Mouse (Mus musculus) inflammation-experienced regulatory T-cells, adult 6 months (primary cell): ENCODE measurements around the gene Mipol1. TPM values are rescaled to one million over a fixed set of nuclear protein-coding genes. Genes with fewer than 3 reads are reported as not detected.
"Not testable (repeated sequence)": the region's sequence is repeated elsewhere in the genome, so short reads cannot be mapped to it uniquely, and the experiment has no call there.

ENCODE experiments used
- ATAC-seq: one replicate; pipeline ENCODE4 v1.8.0; 2017
- polyA plus RNA-seq, 3 experiments: library from polyadenylated mRNA; unstranded; fragments of 100-300 nt; shearing (Covaris generic); gene quantifications; one replicate each; pipeline ENCODE4 v1.2.1; 2017

Gene Mipol1
- polyA plus RNA-seq, 3 experiments from 2014 or later = 6.7 to 17.1 (median 13.9) TPM

GRCm38 (mm10) chr12:57428767-57429166 lies 198.5 kb downstream of the Mipol1 start:
- no peak for ATAC-seq

DNA sequence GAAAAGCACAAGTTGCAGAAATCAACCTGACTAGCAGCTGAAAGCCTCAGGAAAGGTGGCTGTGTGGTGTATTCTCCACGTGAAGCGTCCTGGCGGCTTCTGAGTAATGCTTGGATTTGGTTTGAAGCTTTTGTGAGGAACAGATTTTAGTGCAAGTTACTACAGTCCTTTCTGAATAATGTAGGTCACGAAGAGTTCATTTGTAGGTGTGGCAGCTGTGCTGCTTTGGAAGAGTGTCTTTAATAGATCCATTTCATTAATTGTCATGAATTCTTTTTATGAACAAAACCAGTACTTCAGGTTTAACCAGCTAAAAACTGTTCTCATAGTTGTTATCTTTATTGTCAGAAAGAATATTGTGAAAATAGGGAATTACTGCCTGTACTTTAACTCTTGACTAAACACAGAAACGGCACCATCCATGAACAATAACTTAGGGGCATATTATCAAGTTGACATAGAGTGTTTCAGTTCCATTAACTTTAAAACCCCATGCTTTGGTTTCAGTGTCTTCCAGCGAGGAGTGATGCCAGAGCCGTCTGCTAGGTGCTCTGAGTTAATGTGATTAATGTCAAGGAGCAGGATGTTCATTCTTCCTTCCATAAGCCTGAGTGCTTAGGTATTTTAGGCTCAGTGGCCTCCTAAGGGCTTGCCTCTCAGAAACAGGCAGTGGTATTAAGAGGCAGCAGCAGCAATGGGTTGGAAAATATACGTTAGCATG lies 206.9 kb downstream of the Mipol1 start:
- ATAC-seq = not testable (repeated sequence)

- no peak for ATAC-seq
Measured at GRCm38 (mm10) chr12:57444281-57444903, 214.2 kb downstream of the Mipol1 start.

- ATAC-seq = no peak
Measured at GRCm38 (mm10) chr12:57447331-57447730, 217.1 kb downstream of the Mipol1 start.

DNA sequence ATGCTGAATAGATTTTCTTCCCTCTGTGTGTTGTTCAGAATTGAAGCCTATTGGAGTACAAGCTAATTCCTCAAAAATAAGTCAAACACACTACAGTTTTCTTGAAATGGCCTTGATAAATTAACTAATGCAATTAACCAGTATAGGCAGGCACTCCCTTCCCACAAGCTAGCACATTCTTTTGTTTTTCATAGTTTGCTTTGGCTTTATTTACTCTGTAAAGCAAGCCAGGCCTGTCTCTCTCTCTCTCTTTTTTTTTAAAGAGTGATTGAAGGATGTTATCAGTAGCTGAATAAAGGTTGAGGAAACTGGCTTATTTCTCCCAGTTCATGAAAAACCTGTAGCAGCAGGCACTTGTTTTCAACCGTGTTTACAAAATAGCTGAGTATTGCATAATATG lies 219.1 kb downstream of the Mipol1 start:
- no peak for ATAC-seq

- ATAC-seq = no peak
Measured at GRCm38 (mm10) chr12:57450017-57450583, 219.9 kb downstream of the Mipol1 start.

- ATAC-seq = no peak
Measured at GRCm38 (mm10) chr12:57456911-57457310, 226.7 kb downstream of the Mipol1 start.

GRCm38 (mm10) chr12:57457339-57457738 lies 227.1 kb downstream of the Mipol1 start:
- ATAC-seq = no peak

DNA sequence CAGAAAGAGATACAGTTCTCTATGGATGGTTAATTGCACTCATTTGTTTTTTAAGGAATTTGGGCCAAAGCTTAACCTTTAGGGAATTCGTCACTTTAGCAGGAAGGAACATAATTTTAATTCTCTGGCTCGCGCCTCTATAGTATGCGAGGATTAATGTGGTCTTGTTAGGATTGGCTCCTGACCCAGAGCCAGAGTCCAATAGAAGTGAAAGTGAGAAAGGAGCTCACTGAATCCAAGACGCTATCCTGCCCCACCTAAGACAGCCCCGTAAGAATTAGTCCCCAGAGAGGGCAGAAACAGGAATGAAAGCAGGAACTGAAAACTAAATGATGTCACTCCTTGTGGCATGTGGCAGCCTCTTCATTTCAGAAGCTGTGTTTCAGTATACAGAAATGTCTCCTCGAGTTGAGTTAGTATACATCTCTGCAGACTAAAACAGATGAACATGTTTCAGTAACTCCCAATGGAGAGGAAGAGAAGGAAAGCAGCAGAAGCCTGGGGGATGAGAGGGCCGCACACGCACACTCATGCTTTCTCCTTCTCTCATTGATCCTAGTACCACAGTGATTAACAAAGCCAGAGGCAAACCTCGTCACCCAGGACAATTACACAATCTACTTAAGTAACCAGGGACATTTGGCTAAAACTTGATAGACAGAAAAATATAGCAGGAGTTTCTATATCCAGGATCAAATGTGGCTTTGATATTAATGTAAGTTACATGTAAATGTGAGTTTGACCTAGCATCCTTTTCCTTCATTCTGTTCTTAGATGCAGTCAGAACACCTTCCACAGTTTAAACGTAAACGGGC lies 234.5 kb downstream of the Mipol1 start:
- ATAC-seq = no peak

GRCm38 (mm10) chr12:57471786-57472185 lies 241.6 kb downstream of the Mipol1 start:
- ATAC-seq = no peak

DNA sequence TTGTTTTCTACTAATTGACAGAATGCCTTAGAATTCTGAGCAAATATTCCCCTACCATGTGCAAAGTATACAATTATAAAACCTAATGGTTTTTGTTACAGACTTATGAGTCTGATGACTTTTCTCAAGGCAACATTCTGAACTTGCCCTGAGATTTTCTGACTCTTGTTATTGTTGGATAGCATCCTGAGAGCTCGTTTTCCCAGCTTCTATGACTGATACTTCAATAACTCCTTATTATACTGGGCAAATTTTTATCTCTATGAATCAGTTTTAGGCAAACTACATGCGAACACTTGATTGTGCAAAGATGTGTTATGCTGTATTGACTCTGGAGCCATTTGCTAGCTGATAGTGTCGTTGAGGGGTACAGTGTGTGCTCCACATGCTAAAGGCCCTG lies 246.6 kb downstream of the Mipol1 start:
- ATAC-seq = no peak

DNA sequence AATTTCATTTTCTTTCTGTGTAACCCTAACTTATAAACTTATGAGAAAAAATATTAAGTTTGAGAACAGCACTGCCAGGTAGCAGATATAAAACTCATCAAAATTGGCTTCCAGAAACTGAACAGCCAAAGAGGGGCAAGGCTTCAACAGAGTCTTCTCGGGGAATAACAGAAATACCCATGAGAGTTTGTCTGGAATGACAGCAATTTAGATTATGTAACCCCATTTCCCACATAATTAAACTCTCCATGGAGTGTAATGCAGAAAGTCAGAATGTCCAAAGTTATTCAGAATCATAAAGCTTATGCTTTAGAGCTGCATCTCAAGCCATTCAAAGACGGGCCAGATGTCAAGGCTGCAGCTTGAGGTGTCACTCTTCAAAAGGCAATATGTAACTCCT lies 251.6 kb downstream of the Mipol1 start:
- ATAC-seq = no peak

DNA sequence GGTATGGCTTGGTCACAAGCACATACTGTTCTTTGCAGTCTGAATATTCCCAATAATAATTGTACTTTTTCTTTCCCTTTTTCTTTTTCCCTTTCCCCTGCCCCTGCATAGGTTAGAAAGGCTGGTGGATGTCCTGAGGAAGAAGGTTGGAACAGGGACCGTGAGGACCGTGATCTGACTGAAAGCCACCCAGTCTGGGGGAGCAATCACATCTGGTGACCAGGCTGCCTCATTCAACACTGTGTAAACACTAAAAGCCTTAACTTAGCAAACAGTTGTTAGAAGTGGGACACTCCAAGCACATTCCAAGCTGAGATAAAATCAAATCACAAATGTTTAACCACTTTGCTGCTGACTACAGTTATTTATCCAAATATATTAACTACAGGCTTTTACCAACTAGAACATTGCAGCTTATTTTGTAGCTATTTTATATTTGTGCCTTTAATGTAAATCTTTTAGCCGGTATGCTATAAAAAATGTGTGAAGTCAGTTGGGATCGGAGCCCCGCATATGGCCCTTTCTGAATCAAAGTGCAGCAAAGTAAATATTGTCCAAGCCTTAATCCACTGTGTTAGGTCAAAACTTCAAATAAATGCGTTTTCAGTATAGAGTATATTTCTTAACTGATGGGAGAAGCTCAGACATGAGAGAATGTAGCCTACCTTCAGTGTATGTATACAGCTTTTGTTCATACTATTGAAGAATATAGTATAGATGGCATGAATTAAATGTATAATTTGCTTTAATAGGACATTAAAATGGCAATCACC lies 266.3 kb downstream of the Mipol1 start:
- no peak for ATAC-seq

GRCm38 (mm10) chr12:57500246-57500645 lies 270.0 kb downstream of the Mipol1 start:
- no peak for ATAC-seq

DNA sequence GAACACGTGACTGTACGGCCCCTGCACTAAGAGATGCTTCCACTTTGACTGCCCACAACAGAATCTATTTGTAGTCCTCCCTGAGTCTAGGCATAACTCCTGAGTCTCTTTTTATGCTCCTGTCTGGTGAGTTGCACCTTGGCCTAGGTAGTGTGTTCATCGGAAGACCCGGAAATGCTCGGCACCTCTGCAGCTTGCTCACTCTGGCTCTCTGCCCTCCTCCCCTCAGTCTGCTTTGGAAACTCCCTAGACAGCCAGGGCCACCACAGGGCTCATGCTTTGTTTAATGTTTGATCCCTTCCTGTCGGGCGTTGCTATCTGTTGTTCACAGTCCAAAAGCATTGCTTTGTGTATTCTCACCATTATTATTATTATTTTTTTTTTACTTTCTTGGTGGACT lies 275.1 kb downstream of the Mipol1 start:
- ATAC-seq = no peak

GRCm38 (mm10) chr12:57508938-57509337 lies 278.7 kb downstream of the Mipol1 start:
- no peak for ATAC-seq

DNA sequence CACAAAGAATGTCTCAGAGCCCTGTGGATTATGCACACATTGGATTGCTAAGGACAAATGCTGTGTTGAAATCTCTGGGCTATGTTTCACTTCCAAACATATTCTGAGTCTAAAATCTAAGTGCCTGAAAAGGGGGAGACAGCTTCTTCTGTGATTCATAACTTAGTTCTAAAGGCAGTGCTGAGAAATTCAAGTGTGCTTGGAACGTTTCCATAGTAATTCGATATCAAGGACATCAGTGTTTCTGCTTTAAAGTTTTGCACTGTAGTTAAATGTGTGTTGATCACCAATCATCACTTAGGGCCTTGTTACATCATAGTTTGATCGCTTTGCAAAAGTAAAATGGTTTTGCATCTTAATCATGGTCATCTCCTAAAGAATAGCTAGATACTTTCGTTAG lies 279.5 kb downstream of the Mipol1 start:
- ATAC-seq = no peak

DNA sequence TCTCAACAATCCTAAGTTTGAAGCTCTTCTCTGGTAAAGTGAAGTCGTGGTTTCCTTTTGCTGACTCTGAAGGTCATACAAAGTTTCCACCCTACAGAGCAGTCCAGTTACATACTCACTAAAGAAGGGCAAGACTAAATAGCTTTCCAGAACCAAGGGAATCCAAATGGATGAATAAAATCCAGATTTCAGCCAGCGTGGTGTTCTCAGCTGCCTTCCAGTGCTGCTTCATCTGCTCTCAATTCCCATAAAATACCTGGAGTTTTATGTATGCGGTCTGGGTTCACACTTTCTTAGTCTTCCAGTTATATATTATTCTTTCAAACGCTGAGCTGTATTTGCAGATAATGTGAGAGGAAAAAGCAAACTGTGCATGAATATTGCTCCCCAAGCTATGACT lies 280.9 kb downstream of the Mipol1 start:
- no peak for ATAC-seq

DNA sequence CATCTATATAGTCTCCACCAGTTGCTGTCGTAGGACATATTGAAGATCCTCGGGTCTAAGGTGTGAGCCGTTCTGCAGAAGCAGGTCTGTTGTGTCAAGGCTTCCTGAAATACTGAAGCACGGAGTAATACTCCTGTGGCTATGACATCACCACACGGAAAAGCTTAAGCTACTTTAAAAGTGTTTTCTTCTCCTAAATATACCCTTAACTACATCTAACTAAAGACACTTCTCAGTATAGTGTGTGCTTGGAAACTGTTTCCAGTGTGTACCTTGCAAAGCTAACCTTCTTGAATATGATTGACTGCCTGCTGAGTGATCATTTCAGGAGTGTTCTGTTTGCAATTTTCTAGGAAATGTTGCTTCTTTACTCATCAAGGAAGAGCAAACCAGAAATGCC lies 281.3 kb downstream of the Mipol1 start:
- ATAC-seq = no peak

DNA sequence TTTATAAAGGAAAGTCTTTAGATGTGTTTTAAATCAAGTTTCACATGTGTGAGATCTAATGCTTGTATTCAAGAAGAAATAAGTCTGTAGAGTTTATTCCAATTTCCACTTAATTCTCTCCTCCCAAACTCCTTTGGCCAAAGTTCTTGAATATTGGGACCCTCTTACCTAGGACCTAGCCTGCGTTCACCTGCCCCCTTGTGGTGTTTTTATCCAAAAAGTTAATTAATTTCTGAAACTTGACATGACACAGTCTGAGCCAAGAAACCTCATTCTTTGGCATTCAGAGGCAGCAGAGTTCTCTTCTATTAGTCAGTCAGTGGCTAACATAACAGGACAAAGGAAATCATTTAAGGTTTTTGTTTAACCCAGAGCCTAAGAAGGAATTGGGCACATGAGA lies 284.3 kb downstream of the Mipol1 start:
- ATAC-seq = no peak

- no peak for ATAC-seq
Measured at GRCm38 (mm10) chr12:57515702-57516377, 285.6 kb downstream of the Mipol1 start.

DNA sequence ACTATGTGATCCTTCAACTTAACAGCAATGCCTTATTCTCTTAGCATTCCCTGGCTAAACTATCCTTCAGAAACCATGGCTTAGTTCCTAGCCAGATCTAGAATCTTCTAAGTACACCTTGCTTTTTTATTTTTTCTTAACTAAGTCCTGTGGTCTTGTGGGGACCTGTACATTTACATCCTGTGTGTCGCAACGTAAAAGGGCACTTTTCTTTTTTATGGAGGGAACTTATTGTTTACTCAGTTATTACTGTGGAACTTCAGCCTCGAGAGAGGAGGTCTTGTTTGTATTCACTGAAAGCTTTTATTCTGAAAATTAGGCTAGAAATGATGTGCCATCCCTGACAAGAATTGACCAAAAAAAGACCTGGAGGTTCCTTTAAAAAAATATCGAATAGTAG lies 298.1 kb downstream of the Mipol1 start:
- no peak for ATAC-seq
